Mouse (Mus musculus) megakaryocyte, embryonic 14.5 days (primary cell): ENCODE measurements around the gene Ticam1.

Experiments used
- FLI1 ChIP-seq: IDR thresholded peaks from 2 replicates; pipeline ENCODE4 v1.6.1; 2012; ENCODE audit warnings: low read length, inconsistent platforms, mixed read lengths
- GATA1 ChIP-seq: IDR thresholded peaks from 3 replicates; pipeline ENCODE4 v1.6.1; 2012; ENCODE audit warnings: mixed read lengths, low read length, inconsistent platforms, borderline replicate concordance

DNA sequence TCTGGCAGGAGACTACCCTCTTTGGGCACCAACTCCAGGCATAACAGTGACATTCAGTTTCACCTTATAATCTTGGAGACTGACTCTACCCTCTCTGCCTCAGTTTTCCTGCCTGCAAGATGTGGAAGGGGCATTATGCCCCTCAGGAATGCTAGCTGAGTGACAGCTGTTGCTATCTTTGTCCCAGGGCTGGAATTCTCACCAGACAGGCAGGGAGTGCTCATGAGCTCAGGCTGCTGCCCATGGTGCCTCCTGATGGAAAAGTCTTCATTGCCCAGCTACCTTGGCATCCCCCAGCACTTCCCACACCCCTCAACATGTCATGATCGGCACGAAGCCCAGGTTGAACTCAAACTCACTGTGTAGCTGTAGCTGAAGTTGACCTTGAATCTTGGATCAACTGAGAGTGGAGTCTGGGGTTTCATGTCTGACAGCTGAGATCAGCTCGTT, 13.9 kb downstream of the Ticam1 start:
- TF ChIP-seq GATA1 (no peak), FLI1 (no peak)
